Mouse (Mus musculus) spleen, adult 2 months (tissue): ENCODE measurements around the gene Pias4. TPM values are rescaled to one million over a fixed set of nuclear protein-coding genes. Genes with fewer than 3 reads are reported as not detected.
A peak's percentile ranks its signal among the peaks of the same experiment; 100 is the strongest.

Source experiments
- DNase-seq, 2 experiments: peaks; one replicate each; pipeline versions ENCODE4 v3.0.0 to v3.0.0-alpha.2; 2012 to 2021; ENCODE audit warnings: low spot score in 2 of 2, low read depth in 1 of 2
- H3K27ac ChIP-seq: fragments of 200-500 bp; 2 replicates; pipeline ENCODE4 v1.5.1; 2012; ENCODE audit warnings: low read length, inconsistent platforms; ENCODE audit not compliant: insufficient read depth
- H3K27me3 ChIP-seq: fragments of 200-500 bp; 2 replicates; pipeline ENCODE4 v1.6.1; 2012; ENCODE audit warnings: mild to moderate bottlenecking, moderate library complexity, low read length, inconsistent platforms; ENCODE audit not compliant: control insufficient read depth, insufficient read depth
- H3K36me3 ChIP-seq: fragments of 200-500 bp; 2 replicates; pipeline ENCODE4 v1.6.1; 2012; ENCODE audit warnings: mild to moderate bottlenecking, low read length, inconsistent platforms; ENCODE audit not compliant: control insufficient read depth, insufficient read depth
- H3K4me1 ChIP-seq: fragments of 200-500 bp; 2 replicates; pipeline ENCODE4 v1.6.1; 2011; ENCODE audit warnings: inconsistent platforms; ENCODE audit not compliant: control insufficient read depth, insufficient read depth, insufficient read length
- H3K4me3 ChIP-seq: fragments of 200-500 bp; 2 replicates; pipeline ENCODE4 v1.5.1; 2011; ENCODE audit warnings: mild to moderate bottlenecking, inconsistent platforms; ENCODE audit not compliant: insufficient read depth, insufficient read length; ENCODE audit errors: extremely low read depth
- CTCF ChIP-seq: fragments of 200-500 bp; IDR thresholded peaks from 2 replicates; pipeline ENCODE4 v1.5.1; 2011; ENCODE audit warnings: mild to moderate bottlenecking, inconsistent platforms; ENCODE audit not compliant: insufficient read depth, insufficient read length, insufficient replicate concordance; ENCODE audit errors: extremely low read depth
- POLR2A ChIP-seq: fragments of 200-500 bp; IDR thresholded peaks from 2 replicates; pipeline ENCODE4 v1.6.1; 2011; ENCODE audit warnings: low read depth, low read length, inconsistent platforms
- WGBS: fragments of 180-500 bp; shearing (Covaris S2); methylation state at CpG from one replicate; pipeline ENCODE4 v1.1.7; 2018; 5-methylcytosine and 5-hydroxymethylcytosine counted together
- polyA plus RNA-seq: library from polyadenylated mRNA; depleted of rRNA; stranded (reverse); fragments of >200 nt; gene quantifications from 2 replicates; pipeline ENCODE4 v1.2.3, GENCODE M21; 2012

Gene Pias4
- polyA plus RNA-seq, 1 experiment, result 36.1 TPM

- no peak for DNase-seq
- Histone ChIP-seq H3K36me3 (no peaks in the 10 kb centered on the region), H3K27ac (no peak overlapping the region), H3K27me3 (no peaks in the 10 kb centered on the region), H3K4me3 (no peak overlapping the region), H3K4me1 (no peaks in the 10 kb centered on the region)
- TF ChIP-seq POLR2A (no peak), CTCF (no peak)
- WGBS, result 72% methylated on average over 8 of the region's 8 CpGs
These were observed 35.4 kb upstream of the Pias4 start for GRCm38 (mm10) chr10:81202978-81203720.

- H3K4me3 ChIP-seq, result no peak within 1 kb of the TSS
- TF ChIP-seq CTCF, result no peak
- TF ChIP-seq POLR2A, result no peak
- H3K27ac ChIP-seq, result no peak within 1 kb of the TSS
These were observed 34.4 kb upstream of the Pias4 start, which contains the start of gene Nmrk2 for GRCm38 (mm10) chr10:81201807-81202758. Nmrk2 (minus strand) TSS chr10:81202051.

GRCm38 (mm10) chr10:81200605-81201287, 33.0 kb upstream of the Pias4 start:
- 83% methylated on average over 20 of the region's 20 CpGs for WGBS
- Histone ChIP-seq H3K27ac (no peak overlapping the region), H3K36me3 (no peaks in the 10 kb centered on the region), H3K27me3 (no peaks in the 10 kb centered on the region), H3K4me1 (no peaks in the 10 kb centered on the region), H3K4me3 (no peak overlapping the region)
- no peak for DNase-seq
- TF ChIP-seq CTCF (no peak), POLR2A (no peak)

More at GRCm38 (mm10) chr10:81201807-81202758, 34.4 kb upstream of the Pias4 start, which contains the start of gene Nmrk2:
- no peaks in the 10 kb centered on the region for H3K27me3 ChIP-seq
- DNase-seq, result no peak
- 74% methylated on average over 13 of the region's 13 CpGs for WGBS
- no peaks in the 10 kb centered on the region for H3K36me3 ChIP-seq
- H3K4me1 ChIP-seq, result no peaks in the 10 kb centered on the region

GRCm38 (mm10) chr10:81200141-81200540, 32.4 kb upstream of the Pias4 start:
- Histone ChIP-seq H3K4me3 (no peak overlapping the region), H3K4me1 (no peaks in the 10 kb centered on the region; the same call in 1 of the 2 replicates), H3K27me3 (no peaks in the 10 kb centered on the region), H3K27ac (no peak overlapping the region), H3K36me3 (no peaks in the 10 kb centered on the region)
- 83% methylated on average over 13 of the region's 13 CpGs for WGBS
- no peak for DNase-seq
- no peak for TF ChIP-seq POLR2A
- TF ChIP-seq CTCF, result no peak

- Histone ChIP-seq H3K27ac (no peak overlapping the region), H3K36me3 (no peaks in the 10 kb centered on the region), H3K27me3 (no peaks in the 10 kb centered on the region), H3K4me3 (no peak overlapping the region), H3K4me1 (peaks cover 5% of the 10 kb centered on the region; the same call in 1 of the 2 replicates)
- TF ChIP-seq CTCF, result no peak
- no peak for TF ChIP-seq POLR2A
- no peak for DNase-seq
- 90% methylated on average over 6 of the region's 6 CpGs for WGBS
These were observed 31.3 kb upstream of the Pias4 start for GRCm38 (mm10) chr10:81198990-81199389.

- 3% methylated on average over 9 of the region's 9 CpGs for WGBS
- DNase-seq, result peak in 1 of 2 experiments; percentile 63
- no peaks in the 10 kb centered on the region for H3K27me3 ChIP-seq
- peaks cover 6% of the 10 kb centered on the region; the same call in 1 of the 2 replicates for H3K4me1 ChIP-seq
- H3K27ac ChIP-seq, result no peak overlapping the region
- no peaks in the 10 kb centered on the region for H3K36me3 ChIP-seq
- peak; percentile 50; the same call in 1 of the 2 replicates for TF ChIP-seq CTCF
- no peak for TF ChIP-seq POLR2A
- no peak overlapping the region for H3K4me3 ChIP-seq
These were observed 30.5 kb upstream of the Pias4 start for GRCm38 (mm10) chr10:81198230-81198629.
